Mouse (Mus musculus) liver, adult 2 months (tissue): ENCODE data around the gene Susd5.

Experiments
- CTCF ChIP-seq: fragments of 200-500 bp; IDR thresholded peaks from 2 replicates; pipeline ENCODE4 v1.5.1; 2011; ENCODE audit warnings: low read depth, low read length, control low read depth
- POLR2A ChIP-seq: fragments of 200-500 bp; IDR thresholded peaks from 2 replicates; pipeline ENCODE4 v1.6.1; 2011; ENCODE audit warnings: low read length, control low read depth; ENCODE audit not compliant: insufficient read depth; ENCODE audit errors: extremely low read depth

GRCm38 (mm10) chr9:114042490-114042889, 14.4 kb upstream of the Susd5 start:
- TF ChIP-seq POLR2A (no peak), CTCF (no peak)
